Mouse (Mus musculus) T-cell, adult 2 months (primary cell): ENCODE results near the gene Ccdc39.

Experiments used
- DNase-seq: peaks from one replicate; pipeline ENCODE4 v3.0.0; 2022; ENCODE audit warnings: low spot score

Ccdc39 gene

GRCm38 (mm10) chr3:33843801-33844632, at the start of gene Ccdc39:
Gene Ccdc39, minus strand, starts transcription at chr3:33844310.
- peak; percentile 34 for DNase-seq

GRCm38 (mm10) chr3:33893433-33893832, 49.3 kb upstream of the Ccdc39 start:
- DNase-seq = no peak

- no peak for DNase-seq
Observed at GRCm38 (mm10) chr3:33887438-33887837, 43.3 kb upstream of the Ccdc39 start.

- no peak for DNase-seq
Observed at GRCm38 (mm10) chr3:33883105-33883504, 39.0 kb upstream of the Ccdc39 start.

- DNase-seq = no peak
Observed at GRCm38 (mm10) chr3:33882695-33883094, 38.6 kb upstream of the Ccdc39 start.

GRCm38 (mm10) chr3:33878661-33879060, 34.6 kb upstream of the Ccdc39 start:
- no peak for DNase-seq

GRCm38 (mm10) chr3:33874456-33875286, 30.6 kb upstream of the Ccdc39 start:
- no peak for DNase-seq

- DNase-seq = no peak
Observed at GRCm38 (mm10) chr3:33873837-33874236, 29.7 kb upstream of the Ccdc39 start.

GRCm38 (mm10) chr3:33873366-33873765, 29.3 kb upstream of the Ccdc39 start:
- DNase-seq = no peak

GRCm38 (mm10) chr3:33864000-33864540, 20.0 kb upstream of the Ccdc39 start:
- DNase-seq = no peak

GRCm38 (mm10) chr3:33858939-33859338, 14.8 kb upstream of the Ccdc39 start:
- DNase-seq = no peak

- DNase-seq = no peak
Observed at GRCm38 (mm10) chr3:33853062-33853461, 9.0 kb upstream of the Ccdc39 start.

- no peak for DNase-seq
Observed at GRCm38 (mm10) chr3:33850856-33851255, 6.7 kb upstream of the Ccdc39 start.

GRCm38 (mm10) chr3:33846639-33847038, 2.5 kb upstream of the Ccdc39 start:
- DNase-seq = no peak

GRCm38 (mm10) chr3:33838877-33839276, 5.2 kb downstream of the Ccdc39 start:
- DNase-seq = no peak

- DNase-seq = no peak
Observed at GRCm38 (mm10) chr3:33836576-33836975, 7.5 kb downstream of the Ccdc39 start.

GRCm38 (mm10) chr3:33832351-33832750, 11.8 kb downstream of the Ccdc39 start:
- no peak for DNase-seq

GRCm38 (mm10) chr3:33824135-33824946, 19.8 kb downstream of the Ccdc39 start:
- peak; percentile 18 for DNase-seq

- no peak for DNase-seq
Observed at GRCm38 (mm10) chr3:33807151-33807550, 37.0 kb downstream of the Ccdc39 start.

- no peak for DNase-seq
Observed at GRCm38 (mm10) chr3:33800513-33800820, 43.6 kb downstream of the Ccdc39 start.

- peak; percentile 97 for DNase-seq
Observed at GRCm38 (mm10) chr3:33799617-33800512, 44.2 kb downstream of the Ccdc39 start, which contains the start of gene Ttc14. Gene Ttc14, plus strand, starts transcription at chr3:33799832.
